Mouse (Mus musculus): ENCODE data around the gene Zranb3. TPM values are rescaled to one million over a fixed set of nuclear protein-coding genes. Genes with fewer than 3 reads are reported as not detected.

Gene Zranb3
- polyA plus RNA-seq, 1 experiment, result 0.56 TPM

GRCm38 (mm10) chr1:128060655-128061344, 42.0 kb downstream of the Zranb3 start:
- 78% methylated on average over 8 of the region's 8 CpGs for WGBS
- TF ChIP-seq POLR2A (IDR thresholded peaks at IDR 0.05; ENCODE audit: low read depth, low read length) (no peak), CTCF (IDR thresholded peaks at IDR 0.05; ENCODE audit: extremely low read depth, insufficient read length, insufficient replicate concordance, low read depth, low read length) (no peak)
- no peak overlapping the region for H3K27ac ChIP-seq (ENCODE audit: insufficient read depth, low read depth, low read length)

GRCm38 (mm10) chr1:128058625-128059024, 44.2 kb downstream of the Zranb3 start:
- Histone ChIP-seq H3K4me3 (ENCODE audit: low read depth, low read length) (no peak overlapping the region), H3K36me3 (ENCODE audit: control insufficient read depth, insufficient read depth, low read length) (no peaks in the 10 kb centered on the region), H3K27me3 (ENCODE audit: control insufficient read depth, insufficient read depth, low read length) (no peaks in the 10 kb centered on the region), H3K4me1 (ENCODE audit: control insufficient read depth, insufficient read depth, insufficient read length, low read length) (no peaks in the 10 kb centered on the region), H3K27ac (ENCODE audit: insufficient read depth, low read depth, low read length) (no peak overlapping the region)
- no peak for TF ChIP-seq CTCF (IDR thresholded peaks at IDR 0.05; ENCODE audit: extremely low read depth, insufficient read length, insufficient replicate concordance, low read depth, low read length)
- no peak for TF ChIP-seq POLR2A (IDR thresholded peaks at IDR 0.05; ENCODE audit: low read depth, low read length)
- WGBS, result 87% methylated on average over 5 of the region's 5 CpGs

More at GRCm38 (mm10) chr1:128060655-128061344, 42.0 kb downstream of the Zranb3 start:
- Histone ChIP-seq H3K4me1 (ENCODE audit: control insufficient read depth, insufficient read depth, insufficient read length, low read length) (no peaks in the 10 kb centered on the region), H3K27me3 (ENCODE audit: control insufficient read depth, insufficient read depth, low read length) (no peaks in the 10 kb centered on the region), H3K4me3 (ENCODE audit: low read depth, low read length) (no peak overlapping the region), H3K36me3 (ENCODE audit: control insufficient read depth, insufficient read depth, low read length) (no peaks in the 10 kb centered on the region)

GRCm38 (mm10) chr1:128057269-128057668, 45.6 kb downstream of the Zranb3 start:
- Histone ChIP-seq H3K36me3 (ENCODE audit: control insufficient read depth, insufficient read depth, low read length) (no peaks in the 10 kb centered on the region), H3K4me3 (ENCODE audit: low read depth, low read length) (no peak overlapping the region), H3K4me1 (ENCODE audit: control insufficient read depth, insufficient read depth, insufficient read length, low read length) (no peaks in the 10 kb centered on the region), H3K27ac (ENCODE audit: insufficient read depth, low read depth, low read length) (no peak overlapping the region), H3K27me3 (ENCODE audit: control insufficient read depth, insufficient read depth, low read length) (no peaks in the 10 kb centered on the region)
- no peak for TF ChIP-seq CTCF (IDR thresholded peaks at IDR 0.05; ENCODE audit: extremely low read depth, insufficient read length, insufficient replicate concordance, low read depth, low read length)
- no peak for TF ChIP-seq POLR2A (IDR thresholded peaks at IDR 0.05; ENCODE audit: low read depth, low read length)
- 94% methylated on average over 4 of the region's 4 CpGs for WGBS

GRCm38 (mm10) chr1:128046920-128047319, 55.9 kb downstream of the Zranb3 start:
- no peaks in the 10 kb centered on the region for H3K27me3 ChIP-seq (ENCODE audit: control insufficient read depth, insufficient read depth, low read length)
- no peaks in the 10 kb centered on the region for H3K36me3 ChIP-seq (ENCODE audit: control insufficient read depth, insufficient read depth, low read length)
- WGBS, result 82% methylated on average over 7 of the region's 7 CpGs
- TF ChIP-seq CTCF (IDR thresholded peaks at IDR 0.05; ENCODE audit: extremely low read depth, insufficient read length, insufficient replicate concordance, low read depth, low read length), result no peak
- no peak overlapping the region for H3K27ac ChIP-seq (ENCODE audit: insufficient read depth, low read depth, low read length)
- H3K4me1 ChIP-seq (ENCODE audit: control insufficient read depth, insufficient read depth, insufficient read length, low read length), result no peaks in the 10 kb centered on the region
- no peak overlapping the region for H3K4me3 ChIP-seq (ENCODE audit: low read depth, low read length)

- Histone ChIP-seq H3K36me3 (ENCODE audit: control insufficient read depth, insufficient read depth, low read length) (no peaks in the 10 kb centered on the region), H3K4me3 (ENCODE audit: low read depth, low read length) (no peak overlapping the region), H3K27ac (ENCODE audit: insufficient read depth, low read depth, low read length) (no peak overlapping the region), H3K4me1 (ENCODE audit: control insufficient read depth, insufficient read depth, insufficient read length, low read length) (no peaks in the 10 kb centered on the region), H3K27me3 (ENCODE audit: control insufficient read depth, insufficient read depth, low read length) (no peaks in the 10 kb centered on the region)
- no peak for TF ChIP-seq POLR2A (IDR thresholded peaks at IDR 0.05; ENCODE audit: low read depth, low read length)
- no peak for TF ChIP-seq CTCF (IDR thresholded peaks at IDR 0.05; ENCODE audit: extremely low read depth, insufficient read length, insufficient replicate concordance, low read depth, low read length)
- WGBS, result 88% methylated on average over 2 of the region's 2 CpGs
Measured at GRCm38 (mm10) chr1:128046455-128046854, 56.4 kb downstream of the Zranb3 start.

GRCm38 (mm10) chr1:128044181-128044580, 58.7 kb downstream of the Zranb3 start:
- TF ChIP-seq POLR2A (IDR thresholded peaks at IDR 0.05; ENCODE audit: low read depth, low read length) (no peak), CTCF (IDR thresholded peaks at IDR 0.05; ENCODE audit: extremely low read depth, insufficient read length, insufficient replicate concordance, low read depth, low read length) (no peak)
- Histone ChIP-seq H3K27ac (ENCODE audit: insufficient read depth, low read depth, low read length) (no peak overlapping the region), H3K27me3 (ENCODE audit: control insufficient read depth, insufficient read depth, low read length) (no peaks in the 10 kb centered on the region), H3K36me3 (ENCODE audit: control insufficient read depth, insufficient read depth, low read length) (no peaks in the 10 kb centered on the region), H3K4me3 (ENCODE audit: low read depth, low read length) (no peak overlapping the region), H3K4me1 (ENCODE audit: control insufficient read depth, insufficient read depth, insufficient read length, low read length) (no peaks in the 10 kb centered on the region)
- 92% methylated on average over 4 of the region's 4 CpGs for WGBS

- TF ChIP-seq POLR2A (IDR thresholded peaks at IDR 0.05; ENCODE audit: low read depth, low read length) (no peak), CTCF (IDR thresholded peaks at IDR 0.05; ENCODE audit: extremely low read depth, insufficient read length, insufficient replicate concordance, low read depth, low read length) (no peak)
- Histone ChIP-seq H3K36me3 (ENCODE audit: control insufficient read depth, insufficient read depth, low read length) (no peaks in the 10 kb centered on the region), H3K4me1 (ENCODE audit: control insufficient read depth, insufficient read depth, insufficient read length, low read length) (no peaks in the 10 kb centered on the region), H3K27ac (ENCODE audit: insufficient read depth, low read depth, low read length) (no peak overlapping the region), H3K27me3 (ENCODE audit: control insufficient read depth, insufficient read depth, low read length) (no peaks in the 10 kb centered on the region), H3K4me3 (ENCODE audit: low read depth, low read length) (no peak overlapping the region)
- 87% methylated on average over 6 of the region's 6 CpGs for WGBS
Measured at GRCm38 (mm10) chr1:128036296-128036695, 66.6 kb downstream of the Zranb3 start.
